Mouse (Mus musculus) adrenal gland, adult 2 months (tissue): ENCODE measurements around the gene Fv1. TPM values are rescaled to one million over a fixed set of nuclear protein-coding genes. Genes with fewer than 3 reads are reported as not detected.

Source experiments
- DNase-seq: peaks from one replicate; pipeline ENCODE4 v3.0.0; 2021
- polyA plus RNA-seq: library from polyadenylated mRNA; depleted of rRNA; stranded (reverse); fragments of >200 nt; gene quantifications from 2 replicates; pipeline ENCODE4 v1.2.3, GENCODE M21; 2012; rRNA removed
- total RNA-seq, 2 experiments: library from RNA; stranded (reverse); gene quantifications; 2 replicates each; pipeline ENCODE4 v1.2.3; 2021

Fv1 gene
- total and polyA plus RNA-seq, 3 experiments = 0.75 to 11.7 (median 7.8) TPM

GRCm38 (mm10) chr4:147884138-147884537, 15.4 kb downstream of the Fv1 start:
- DNase-seq = peak; percentile 63

- no peak for DNase-seq
Observed at GRCm38 (mm10) chr4:147886158-147886557, 17.4 kb downstream of the Fv1 start.

- no peak for DNase-seq
Observed at GRCm38 (mm10) chr4:147887277-147887676, 18.5 kb downstream of the Fv1 start.

- DNase-seq = no peak
Observed at GRCm38 (mm10) chr4:147888237-147888636, 19.5 kb downstream of the Fv1 start.

- peak; percentile 61 for DNase-seq
Observed at GRCm38 (mm10) chr4:147890341-147890740, 21.6 kb downstream of the Fv1 start.

GRCm38 (mm10) chr4:147895815-147896330, 27.1 kb downstream of the Fv1 start:
- no peak for DNase-seq

- no peak for DNase-seq
Observed at GRCm38 (mm10) chr4:147896411-147896810, 27.6 kb downstream of the Fv1 start.

GRCm38 (mm10) chr4:147897348-147897747, 28.6 kb downstream of the Fv1 start:
- DNase-seq = no peak

GRCm38 (mm10) chr4:147900452-147900851, 31.7 kb downstream of the Fv1 start:
- DNase-seq = no peak

GRCm38 (mm10) chr4:147902906-147903500, 34.2 kb downstream of the Fv1 start:
- DNase-seq = no peak

GRCm38 (mm10) chr4:147903601-147904000, 34.8 kb downstream of the Fv1 start:
- peak; percentile 76 for DNase-seq

GRCm38 (mm10) chr4:147904313-147905089, 35.7 kb downstream of the Fv1 start, which contains the start of gene Mfn2:
Gene Mfn2, minus strand, starts transcription at chr4:147904704.
- peak; percentile 93 for DNase-seq

- no peak for DNase-seq
Observed at GRCm38 (mm10) chr4:147905090-147905659, 36.4 kb downstream of the Fv1 start.

- DNase-seq = peak; percentile 74
Observed at GRCm38 (mm10) chr4:147906230-147906629, 37.5 kb downstream of the Fv1 start.

GRCm38 (mm10) chr4:147909486-147909885, 40.7 kb downstream of the Fv1 start:
- no peak for DNase-seq

GRCm38 (mm10) chr4:147918459-147919121, 49.8 kb downstream of the Fv1 start:
- DNase-seq = no peak

Other genes with a start within 250 kb of the Fv1 start
- gene Zfp979, start 226.5 kb upstream of the Fv1 start, total RNA-seq = 1 to 10 TPM; 2.3 to 2.8 TPM
- not detected in 2 replicates for gene Zfp979, start 226.5 kb upstream of the Fv1 start, polyA plus RNA-seq
- gene Zfp534, start 166.4 kb upstream of the Fv1 start, total RNA-seq = under 1 TPM in 1 of 2 experiments, not detected in 1; 0.23 TPM
- not detected in 2 replicates for gene Zfp534, start 166.4 kb upstream of the Fv1 start, polyA plus RNA-seq
- 1 to 10 TPM; 4.2 to 5.9 TPM for gene Zfp984, start 59.2 kb upstream of the Fv1 start, total RNA-seq
- gene Zfp984, start 59.2 kb upstream of the Fv1 start, polyA plus RNA-seq = 0.04 TPM in 1 of 2 replicates, not detected in the other
- 10 to 100 TPM; 22.7 to 25.7 TPM for gene Zfp933, start 20.6 kb upstream of the Fv1 start, total RNA-seq
- 0.75 and 1.2 TPM in 2 replicates for gene Zfp933, start 20.6 kb upstream of the Fv1 start, polyA plus RNA-seq
- gene Miip, start 163 bp upstream of the Fv1 start, total RNA-seq = 10 to 100 TPM; 13.9 to 16.5 TPM
- gene Miip, start 163 bp upstream of the Fv1 start, polyA plus RNA-seq = 104 and 123 TPM in 2 replicates
- 100 to 1,000 TPM; 164 to 221 TPM for gene Mfn2, start 35.7 kb downstream of the Fv1 start, total RNA-seq
- gene Mfn2, start 35.7 kb downstream of the Fv1 start, polyA plus RNA-seq = 77.6 and 98.7 TPM in 2 replicates
- 10 to 100 TPM; 36.4 to 44.0 TPM for gene Plod1, start 67.8 kb downstream of the Fv1 start, total RNA-seq
- 36.1 and 46.5 TPM in 2 replicates for gene Plod1, start 67.8 kb downstream of the Fv1 start, polyA plus RNA-seq
- 10 to 100 TPM; 44.4 TPM for gene 2510039O18Rik, start 71.9 kb downstream of the Fv1 start, total RNA-seq
- gene 2510039O18Rik, start 71.9 kb downstream of the Fv1 start, polyA plus RNA-seq = 119 and 120 TPM in 2 replicates
- gene Nppb, start 116.8 kb downstream of the Fv1 start, total RNA-seq = 1 to 10 TPM in 1 of 2 experiments, not detected in 1; 9.8 TPM
- not detected in 2 replicates for gene Nppb, start 116.8 kb downstream of the Fv1 start, polyA plus RNA-seq
- not detected for gene Nppa, start 131.7 kb downstream of the Fv1 start, total RNA-seq
- not detected in 2 replicates for gene Nppa, start 131.7 kb downstream of the Fv1 start, polyA plus RNA-seq
- 10 to 100 TPM; 10.4 to 12.2 TPM for gene Clcn6, start 169.8 kb downstream of the Fv1 start, total RNA-seq
- gene Clcn6, start 169.8 kb downstream of the Fv1 start, polyA plus RNA-seq = 6.5 and 8.6 TPM in 2 replicates
- gene Mthfr, start 170.1 kb downstream of the Fv1 start, total RNA-seq = 10 to 100 TPM; 29.2 to 39.3 TPM
- 30.2 and 38.2 TPM in 2 replicates for gene Mthfr, start 170.1 kb downstream of the Fv1 start, polyA plus RNA-seq
- gene Agtrap, start 219.1 kb downstream of the Fv1 start, total RNA-seq = 10 to 100 TPM; 75.4 to 97.8 TPM
- 135 and 174 TPM in 2 replicates for gene Agtrap, start 219.1 kb downstream of the Fv1 start, polyA plus RNA-seq